In genomic region chr19:53141251-53142072, GRCm38 (mm10) we compare ENCODE assay signal across 8 mouse cellular contexts. TPM values are rescaled to one million over a fixed set of nuclear protein-coding genes. Genes with fewer than 3 reads are reported as not detected.
DNase-seq lines count a peak whose midpoint lies in the region; ATAC-seq lines count a peak whose summit lies in the region.

No protein-coding gene starts in this region.

- peak overlapping the region; percentile 3 for H3K27ac ChIP-seq in forebrain, embryonic 16.5 days (ENCODE audit: low read length)
- H3K27ac ChIP-seq in neural tube, embryonic 14.5 days (ENCODE audit: low read depth, low read length), result peak overlapping the region; percentile 52; the same call in 1 of the 2 replicates

- H3K27me3 ChIP-seq in forebrain, embryonic 16.5 days (replicated peaks; ENCODE audit: control insufficient read depth, insufficient read depth, low read length), result peaks cover 5% of the 10 kb centered on the region; the same call in 1 of the 2 replicates
- no peaks in the 10 kb centered on the region for H3K27me3 ChIP-seq in neural tube, embryonic 14.5 days (ENCODE audit: control insufficient read depth, insufficient read depth, low read length)

- H3K9ac ChIP-seq in forebrain, embryonic 16.5 days (replicated peaks; ENCODE audit: low read depth, low read length), result peak overlapping the region; percentile 55
- H3K9ac ChIP-seq in neural tube, embryonic 14.5 days (replicated peaks; ENCODE audit: low read depth, low read length), result 0 out of 2 replicates have a peak overlapping the region, but pooled peaks have one; percentile 13

- H3K4me1 ChIP-seq in forebrain, embryonic 16.5 days (replicated peaks; ENCODE audit: control insufficient read depth, insufficient read depth, low read length), result peaks cover 24% of the 10 kb centered on the region
- H3K4me1 ChIP-seq in neural tube, embryonic 14.5 days (ENCODE audit: control insufficient read depth, insufficient read depth, low read length), result peaks cover 11% of the 10 kb centered on the region

- ATAC-seq in forebrain, embryonic 16.5 days, result no peak; the same call in 1 of the 2 replicates
- ATAC-seq in neural tube, embryonic 14.5 days (ENCODE audit: low read depth), result peak; percentile 5; the same call in 1 of the 2 replicates

- peak overlapping the region; percentile 97 for H3K4me2 ChIP-seq in forebrain, embryonic 16.5 days (ENCODE audit: low read length)
- H3K4me2 ChIP-seq in neural tube, embryonic 14.5 days (ENCODE audit: low read depth, low read length), result peak overlapping the region; percentile 93

- WGBS in forebrain, embryonic 16.5 days, result 2% methylated on average over 23 of the region's 23 CpGs
- WGBS in neural tube, embryonic 14.5 days, result 3% methylated on average over 23 of the region's 23 CpGs

- peak overlapping the region; percentile 94 for H3K4me3 ChIP-seq in forebrain, embryonic 16.5 days (replicated peaks; ENCODE audit: low read length)
- peak overlapping the region; percentile 90 for H3K4me3 ChIP-seq in neural tube, embryonic 14.5 days (ENCODE audit: low read depth, low read length)

- no peaks in the 10 kb centered on the region for H3K36me3 ChIP-seq in forebrain, embryonic 16.5 days (ENCODE audit: control insufficient read depth, insufficient read depth)
- H3K36me3 ChIP-seq in neural tube, embryonic 14.5 days (ENCODE audit: control insufficient read depth, insufficient read depth, low read length), result no peaks in the 10 kb centered on the region

- intact Hi-C loops in heart, postnatal 25 days (cut with DNase I), result loop anchor here (2.0 to 10.0 kb wide), 7 partner anchors 34 to 223 kb away; partner anchors contain the start of genes Mxi1 and Xpnpep1

- H3K9me3 ChIP-seq in forebrain, embryonic 16.5 days (ENCODE audit: control insufficient read depth, low read length), result no peaks in the 10 kb centered on the region
- H3K9me3 ChIP-seq in neural tube, embryonic 14.5 days (ENCODE audit: control insufficient read depth, low read length), result no peaks in the 10 kb centered on the region

- DNase-seq in CD8-positive naive resting alpha-beta T cell, adult 2 months (ENCODE audit: low read depth in 2 of 2, low spot score in 2 of 2), result peak; percentile 42 to 48
- peak; percentile 24 for DNase-seq in c-Kit-positive CD71-positive TER-119-positive erythroid progenitor cells, embryonic 14.5 days (ENCODE audit: low spot score)
- peak; percentile 69 for DNase-seq in heart, postnatal 25 days (ENCODE audit: low spot score)
- DNase-seq in layer of hippocampus, adult 8-10 months (ENCODE audit: low spot score in 2 of 2), result peak; percentile 55
- peak; percentile 64 to 66 for DNase-seq in lung, adult 18-20 months
- DNase-seq in thymus, adult 18-20 months, result peak; percentile 48 to 61

RNA-seq across cellular contexts. Expression of gene Add3, which starts 1.2 kb away (rescaled TPM):
- polyA plus RNA-seq in forebrain, embryonic 16.5 days (2015; fragmentation: Nextera tagmentation; extraction: Ambion mirVana), result 30.6 and 36.6 TPM in 2 replicates
- total RNA-seq in heart, postnatal 25 days (2021), result 10 to 100 TPM; 50.2 to 53.3 TPM
- total RNA-seq in layer of hippocampus, adult 8-10 months (2022), result 100 to 1,000 TPM; 121 to 162 (median 144) TPM
- polyA plus RNA-seq in neural tube, embryonic 14.5 days (2014; fragmentation: Nextera tagmentation; extraction: Ambion mirVana), result 26.3 and 39.8 TPM in 2 replicates
